Comparison of ENCODE assay signal across 8 mouse cellular contexts in the genomic region with DNA sequence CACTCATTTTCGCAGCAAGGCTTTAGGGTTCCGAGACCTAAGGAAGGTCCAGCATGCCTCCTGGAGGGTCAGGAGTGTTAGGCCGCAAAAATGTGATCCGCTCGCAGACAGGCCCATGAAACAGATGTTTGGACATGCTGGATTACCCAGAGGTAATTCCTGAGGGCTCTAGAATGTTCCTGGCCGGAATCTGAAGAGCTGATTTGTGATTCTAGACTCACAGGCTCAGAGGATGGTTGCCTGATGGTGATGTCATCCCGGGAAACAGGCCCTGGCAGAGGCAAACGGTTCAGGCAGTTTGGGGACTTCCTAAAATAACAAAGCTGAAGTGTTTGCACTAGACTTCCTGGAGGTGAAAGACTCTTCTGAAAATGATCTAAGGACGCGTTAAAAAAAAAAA. TPM values are rescaled to one million over a fixed set of nuclear protein-coding genes. Genes with fewer than 3 reads are reported as not detected.
DNase-seq lines count a peak whose midpoint lies in the region; ATAC-seq and TF ChIP-seq lines count a peak whose summit lies in the region.
"Had no signal": no experiment of that assay in that cellular context is flagged by ENCODE, and none has a peak within 500 bp of the region (broad histone marks: within the 10 kb centered on the region; RNA-seq: fewer than 3 reads in every experiment).

No protein-coding gene starts in this region.

- no peak overlapping the region for H3K4me3 ChIP-seq in ES-E14 (ENCODE audit: insufficient read depth in 1 of 2, low read depth in 1 of 2, low read length in 2 of 2, poor library complexity in 1 of 2, severe bottlenecking in 1 of 2)
- peak overlapping the region; percentile 43 for H3K4me3 ChIP-seq in gastrocnemius, adult 2 months
- H3K4me3 ChIP-seq in hindbrain, embryonic 13.5 days = no peak overlapping the region
- no peak overlapping the region for H3K4me3 ChIP-seq in lung, adult 2 months (replicated peaks; ENCODE audit: extremely low read depth, low read depth, low read length)
- H3K4me3 ChIP-seq in stomach, embryonic 15.5 days (replicated peaks) = no peak overlapping the region
- H3K4me3 ChIP-seq: erythroblast, embryonic 14.5 days had no signal

- TF ChIP-seq CTCF in brain, embryonic 14.5 days (IDR thresholded peaks at IDR 0.05; ENCODE audit: borderline replicate concordance, extremely low read depth, insufficient read depth, insufficient read length) = no peak
- no peak for TF ChIP-seq CTCF in gastrocnemius, adult 2 months (IDR thresholded peaks at IDR 0.05)
- no peak for TF ChIP-seq CTCF in lung, adult 2 months (IDR thresholded peaks at IDR 0.05; ENCODE audit: insufficient read depth, low read length)

- in situ Hi-C loops in ES-E14 (cut with MboI; ENCODE audit: low sequenced_read_pairs in 2 of 2, unreplicated experiment in 2 of 2) = no loop called here

- no peak for DNase-seq in ES-E14 (ENCODE audit: low read depth, low spot score)
- peak; percentile 69 for DNase-seq in brain, embryonic 14.5 days (ENCODE audit: low read depth)
- DNase-seq in gastrocnemius, adult 2 months = peak; percentile 91
- peak; percentile 69 for DNase-seq in lung, adult 2 months
- DNase-seq in testis, postnatal 14 days (ENCODE audit: low spot score) = no peak

- peak overlapping the region; percentile 4; the same call in 1 of the 2 replicates for H3K9ac ChIP-seq in ES-E14 (ENCODE audit: insufficient read depth, low read depth, low read length, poor library complexity, severe bottlenecking)
- 0 out of 2 replicates have a peak overlapping the region, but pooled peaks have one; percentile 39 for H3K9ac ChIP-seq in hindbrain, embryonic 13.5 days
- H3K9ac ChIP-seq in stomach, embryonic 15.5 days = no peak overlapping the region

- peak overlapping the region; percentile 67; the same call in 1 of the 2 replicates for H3K27ac ChIP-seq in ES-E14 (ENCODE audit: insufficient read depth, low read depth, low read length, poor library complexity, severe bottlenecking)
- peak overlapping the region; percentile 88 for H3K27ac ChIP-seq in gastrocnemius, adult 2 months
- H3K27ac ChIP-seq in hindbrain, embryonic 13.5 days = peak overlapping the region; percentile 79
- peak overlapping the region; percentile 80 for H3K27ac ChIP-seq in stomach, embryonic 15.5 days

- ATAC-seq in hindbrain, embryonic 13.5 days (ENCODE audit: low FRiP score) = no peak
- ATAC-seq in stomach, embryonic 15.5 days (ENCODE audit: insufficient read depth, low FRiP score, low read depth) = no peak

- no peak for TF ChIP-seq POLR2A in brain, embryonic 14.5 days (IDR thresholded peaks at IDR 0.05; ENCODE audit: borderline replicate concordance, extremely low read depth, insufficient read depth, insufficient read length, poor library complexity, severe bottlenecking)
- TF ChIP-seq POLR2A in lung, adult 2 months (IDR thresholded peaks at IDR 0.05; ENCODE audit: borderline replicate concordance, extremely low read depth, low read depth, low read length) = no peak

- WGBS in hindbrain, embryonic 13.5 days = 36% methylated on average over 10 of the region's 10 CpGs
- 16% methylated on average over 10 of the region's 10 CpGs for WGBS in lung, adult 2 months
- 31% methylated on average over 10 of the region's 10 CpGs for WGBS in stomach, embryonic 15.5 days

- H3K4me1 ChIP-seq in ES-E14 (ENCODE audit: control insufficient read depth in 2 of 2, insufficient read depth in 2 of 2, low read length in 2 of 2, poor library complexity in 1 of 2) = peaks cover 16 to 62% of the 10 kb centered on the region in 2 experiments
- peaks cover 69% of the 10 kb centered on the region for H3K4me1 ChIP-seq in hindbrain, embryonic 13.5 days (replicated peaks)
- peaks cover 52% of the 10 kb centered on the region for H3K4me1 ChIP-seq in lung, adult 2 months (ENCODE audit: control insufficient read depth, insufficient read depth, low read length)
- H3K4me1 ChIP-seq in stomach, embryonic 15.5 days = peaks cover 35% of the 10 kb centered on the region

- intact Hi-C loops in gastrocnemius, adult 2 months (cut with DNase I) = no loop called here

- H3K36me3 ChIP-seq in ES-E14 (ENCODE audit: control insufficient read depth, insufficient read depth, low read length, poor library complexity, severe bottlenecking) = no peaks in the 10 kb centered on the region
- H3K36me3 ChIP-seq in hindbrain, embryonic 13.5 days = no peaks in the 10 kb centered on the region
- H3K36me3 ChIP-seq in stomach, embryonic 15.5 days = no peaks in the 10 kb centered on the region

- no peaks in the 10 kb centered on the region for H3K9me3 ChIP-seq in ES-E14 (ENCODE audit: control insufficient read depth, insufficient read depth, low read depth, low read length)
- H3K9me3 ChIP-seq in hindbrain, embryonic 13.5 days = no peaks in the 10 kb centered on the region
- H3K9me3 ChIP-seq in stomach, embryonic 15.5 days = no peaks in the 10 kb centered on the region

- no peak overlapping the region for H3K4me2 ChIP-seq in hindbrain, embryonic 13.5 days
- no peak overlapping the region for H3K4me2 ChIP-seq in stomach, embryonic 15.5 days

- no peaks in the 10 kb centered on the region for H3K27me3 ChIP-seq in hindbrain, embryonic 13.5 days
- H3K27me3 ChIP-seq in stomach, embryonic 15.5 days (replicated peaks) = no peaks in the 10 kb centered on the region

TF ChIP-seq in ES-E14, 5 proteins besides CTCF, POLR2A, EP300 and RAD21:
- TF ChIP-seq HCFC1 (IDR thresholded peaks at IDR 0.05; ENCODE audit: borderline replicate concordance, insufficient read depth, low read length) (no peak), CHD2 (IDR thresholded peaks at IDR 0.05; ENCODE audit: low read depth, low read length) (no peak), ZC3H11A (IDR thresholded peaks at IDR 0.05; ENCODE audit: borderline replicate concordance, low read depth, low read length) (no peak), MAFK (IDR thresholded peaks at IDR 0.05; ENCODE audit: insufficient read depth, low read depth, low read length) (no peak), ZNF384 (IDR thresholded peaks at IDR 0.05; ENCODE audit: low read depth, low read length) (no peak)

RNA-seq across cellular contexts. Expression of a gene that starts 50.7 kb away (rescaled TPM):
- 18.9 and 42.6 TPM in 2 replicates for total RNA-seq in ES-E14 (2012; rRNA removed)
- 59.2 and 77.7 TPM in 2 replicates for polyA plus RNA-seq in brain, embryonic 14.5 days (2012; rRNA removed)
- 100 to 1,000 TPM; 156 to 204 TPM for total RNA-seq in gastrocnemius, adult 2 months (2021)
- 43.0 and 46.2 TPM in 2 replicates for polyA plus RNA-seq in hindbrain, embryonic 13.5 days (2015; fragmentation: Nextera tagmentation; extraction: Ambion mirVana)
- polyA plus RNA-seq in lung, adult 2 months (2012; rRNA removed) = 73.9 and 88.5 TPM in 2 replicates
- polyA plus RNA-seq in stomach, embryonic 15.5 days (2015; fragmentation: Nextera tagmentation; extraction: Ambion mirVana) = 20.7 and 21.3 TPM in 2 replicates

Comparison
In these comparisons a context has a peak if more than half of its experiments do, and no peak if none do; other contexts are left out.
1. DNase-seq: peak in brain, embryonic 14.5 days (single experiment), gastrocnemius, adult 2 months (single experiment) and lung, adult 2 months (single experiment); none in ES-E14 (single experiment) and testis, postnatal 14 days (single experiment).
2. Peak in every context shown above with its lines, with median percentiles within 50 percentile points of each other: H3K27ac ChIP-seq.